Mouse (Mus musculus) erythroblast, embryonic 14.5 days (primary cell): ENCODE data around the gene Alg9.

Experiments used
- GATA1 ChIP-seq: IDR thresholded peaks from 2 replicates; pipeline ENCODE4 v1.6.1; 2012; ENCODE audit warnings: low read length, inconsistent platforms, mixed read lengths
- TAL1 ChIP-seq: IDR thresholded peaks from 3 replicates; pipeline ENCODE4 v1.6.1; 2012; ENCODE audit warnings: low read length, inconsistent platforms, mixed read lengths

GRCm38 (mm10) chr9:50761520-50762243, 13.1 kb upstream of the Alg9 start:
- no peak for TF ChIP-seq TAL1
- no peak for TF ChIP-seq GATA1
